Mouse (Mus musculus) induced T-regulatory cell, adult 2 months (primary cell): ENCODE measurements around the gene Ifrd1.
"Not testable (repeated sequence)": the region's sequence is repeated elsewhere in the genome, so short reads cannot be mapped to it uniquely, and the experiment has no call there.

ENCODE experiments used
- DNase-seq: peaks from one replicate; pipeline ENCODE4 v3.0.0-alpha.2; 2012; ENCODE audit warnings: low read depth

Ifrd1 gene

DNA sequence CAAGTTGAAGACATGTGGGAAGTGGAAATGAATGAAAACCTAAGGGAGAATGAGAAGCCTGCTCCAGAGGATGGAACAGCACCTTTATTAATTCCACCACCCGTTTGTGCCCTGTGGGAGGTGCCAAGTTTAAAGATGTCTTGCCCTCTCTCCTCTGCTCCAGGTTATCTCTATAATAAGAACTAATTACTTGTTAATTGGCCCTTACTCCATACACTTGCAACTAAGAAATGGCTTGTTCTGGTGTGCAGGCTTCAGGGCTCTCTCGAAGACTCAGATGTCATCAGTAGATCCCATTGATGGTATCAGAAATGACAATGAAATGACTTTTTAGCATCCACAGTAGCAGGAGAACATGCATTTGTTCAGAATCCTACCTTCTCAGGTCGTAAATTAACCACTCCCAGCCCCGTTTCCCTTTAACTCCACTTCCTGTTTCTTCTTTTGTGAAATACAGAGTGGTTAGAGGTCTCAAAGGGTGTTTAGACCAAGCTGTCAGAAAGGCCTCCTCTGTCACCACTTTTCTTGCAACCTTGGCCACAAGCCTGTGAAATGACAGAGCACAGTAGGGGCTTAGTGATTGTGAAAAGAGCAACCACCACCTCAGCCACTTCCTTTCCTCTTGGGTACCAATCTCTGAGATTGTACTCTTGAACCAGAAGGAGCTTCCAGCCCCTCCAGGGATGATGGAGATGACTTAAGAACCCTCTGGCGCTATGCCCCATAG lies at the start of gene Ifrd1:
Gene Ifrd1, minus strand, starts transcription at position 51 of the 727 bp plus-strand sequence.
- DNase-seq = peak; percentile 82

DNA sequence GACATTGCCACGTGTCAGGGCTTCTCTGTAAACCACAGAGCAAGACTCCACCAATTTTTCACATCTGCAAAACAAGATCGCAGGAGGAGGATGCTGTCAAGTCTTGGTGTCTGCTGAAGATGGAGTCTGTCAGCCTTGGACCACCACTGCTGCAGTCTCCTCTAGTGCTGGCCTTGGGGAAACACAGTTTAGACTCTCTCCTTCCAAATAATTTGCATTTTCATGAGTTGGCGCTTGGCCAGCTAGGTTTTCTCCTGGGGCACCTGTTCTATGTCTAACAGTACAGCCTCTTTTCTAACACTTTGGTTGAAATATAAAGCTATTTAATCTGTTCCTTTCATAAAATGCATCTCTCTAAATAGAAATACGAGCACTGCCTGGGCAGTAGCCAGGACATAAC lies 38.2 kb upstream of the Ifrd1 start:
- DNase-seq = no peak

DNA sequence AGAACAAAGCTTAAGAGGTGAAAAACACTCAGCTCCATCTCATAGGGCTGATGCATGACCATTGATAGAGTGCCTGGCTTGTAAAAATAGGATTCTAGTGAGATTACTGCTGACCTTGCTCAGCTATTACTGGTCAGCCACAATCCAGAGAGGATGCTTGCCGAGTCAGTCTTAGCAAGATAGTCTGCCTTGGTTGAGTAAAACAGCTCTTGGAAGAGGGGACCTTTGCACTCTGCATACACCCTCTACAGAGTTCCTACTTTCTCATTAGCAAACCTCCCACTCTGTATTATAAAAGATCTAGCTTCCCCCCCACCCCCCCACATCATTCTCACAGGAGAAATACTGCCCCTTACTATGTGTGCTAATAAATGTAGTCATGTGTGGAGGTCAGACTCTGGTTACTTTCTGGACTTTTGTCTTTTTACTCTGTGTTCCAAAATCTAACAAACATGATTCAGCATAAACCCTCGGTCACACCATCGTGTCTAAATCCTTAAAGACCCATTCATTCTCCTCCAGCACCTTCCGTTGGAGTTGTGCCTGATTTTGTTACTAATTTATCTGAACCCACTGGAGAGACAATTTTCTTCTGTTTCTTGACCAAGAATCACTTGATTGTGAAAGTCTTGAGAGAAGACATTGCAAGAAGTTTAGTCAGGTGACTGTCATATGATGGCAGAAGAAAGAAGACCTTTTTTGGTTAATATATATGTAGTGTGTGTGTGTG lies 32.5 kb upstream of the Ifrd1 start:
- DNase-seq = no peak

DNA sequence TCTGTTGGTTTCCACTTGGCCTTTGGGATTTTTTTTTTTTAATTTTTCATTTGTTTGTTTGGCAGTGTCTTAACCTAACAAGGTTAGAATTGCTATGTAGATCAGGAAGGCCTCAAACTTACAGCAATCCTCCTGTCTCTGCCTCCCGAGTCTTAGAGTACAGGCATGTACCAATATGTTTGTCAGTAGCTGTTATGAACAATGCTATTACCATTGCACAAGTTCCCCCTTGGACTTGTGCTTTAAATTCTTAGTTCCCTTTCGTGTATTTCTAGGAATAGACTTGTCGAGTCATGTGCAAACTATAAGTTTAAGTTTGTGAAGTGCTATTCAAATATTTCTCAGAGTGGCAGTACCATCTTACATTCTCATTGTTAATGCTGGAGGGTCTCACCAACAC lies 29.3 kb upstream of the Ifrd1 start:
- no peak for DNase-seq

DNA sequence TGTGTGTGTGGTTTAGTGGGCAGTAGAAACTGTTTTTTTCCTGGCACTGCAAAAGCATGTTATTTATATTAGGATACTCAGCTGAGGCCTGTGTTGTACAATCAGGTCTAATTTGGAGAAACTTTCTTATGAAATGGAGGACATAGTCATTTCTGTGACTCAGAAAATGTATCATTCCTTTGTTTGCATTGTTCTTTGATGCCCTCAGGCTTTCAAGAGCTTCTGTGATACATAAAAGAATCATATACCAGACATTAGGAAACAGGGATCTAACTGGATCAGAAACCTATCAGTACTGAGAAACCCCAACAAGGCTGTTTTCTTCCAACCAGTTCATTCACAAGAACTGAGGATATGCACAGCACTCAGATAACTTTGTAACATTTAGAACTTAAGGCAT lies 26.6 kb upstream of the Ifrd1 start:
- DNase-seq = no peak

DNA sequence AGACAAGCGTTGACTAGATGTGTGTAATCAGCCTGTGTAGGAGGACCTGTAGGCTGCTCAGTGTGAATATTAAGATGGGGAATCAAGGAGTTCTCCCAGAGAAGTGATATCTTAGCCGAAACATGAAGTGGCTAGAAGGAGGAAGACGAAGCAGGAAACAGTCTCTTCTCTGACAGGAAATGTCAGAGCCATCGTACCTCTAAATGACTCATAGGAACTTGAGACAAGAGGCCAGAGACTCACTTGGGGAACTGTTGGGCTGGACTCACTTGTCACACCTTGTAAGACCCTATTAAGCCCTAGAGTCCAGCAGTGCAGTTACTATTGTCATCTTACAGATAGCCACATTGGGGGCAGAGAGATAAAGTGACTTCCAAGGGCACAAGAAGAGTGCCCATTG lies 25.0 kb upstream of the Ifrd1 start:
- DNase-seq = peak; percentile 28

DNA sequence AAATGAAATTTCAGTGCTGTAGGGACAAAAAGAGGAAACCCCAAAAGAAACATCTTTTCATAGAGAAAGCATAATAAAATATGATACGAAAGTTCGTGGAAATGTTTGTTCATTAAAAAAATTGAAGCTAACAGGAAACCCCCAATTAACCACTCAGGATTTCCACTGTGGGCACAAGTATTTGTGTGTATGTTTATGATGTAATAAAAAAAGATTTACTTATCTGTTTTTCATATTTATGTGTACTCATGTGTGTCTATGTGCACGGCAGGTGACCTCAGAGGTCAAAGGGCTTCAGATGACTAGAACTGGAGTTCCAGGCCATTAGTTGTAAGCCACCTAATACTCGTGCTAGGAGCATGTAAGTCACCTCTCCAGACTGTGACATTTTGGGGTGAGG lies 24.4 kb upstream of the Ifrd1 start:
- peak; percentile 8 for DNase-seq

DNA sequence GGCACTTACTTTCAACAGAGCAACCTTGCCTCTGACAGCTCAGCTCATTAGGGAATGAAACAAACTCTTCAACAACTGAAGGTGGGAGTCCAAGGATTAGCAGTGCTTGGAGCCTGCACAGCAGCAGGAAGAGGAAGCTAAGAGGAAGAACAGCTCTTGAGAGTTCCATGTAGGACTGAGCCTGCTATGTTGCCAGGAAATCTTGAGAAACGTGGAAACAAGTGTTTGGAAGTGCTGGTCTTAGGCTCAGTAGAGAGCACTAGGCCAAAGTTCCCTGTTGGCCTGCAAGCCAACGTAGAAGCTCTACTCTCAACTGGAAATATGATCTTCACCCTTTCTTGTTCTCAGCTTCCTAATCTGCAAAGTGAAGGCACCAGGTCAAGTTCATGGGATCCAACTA lies 20.0 kb upstream of the Ifrd1 start:
- no peak for DNase-seq

DNA sequence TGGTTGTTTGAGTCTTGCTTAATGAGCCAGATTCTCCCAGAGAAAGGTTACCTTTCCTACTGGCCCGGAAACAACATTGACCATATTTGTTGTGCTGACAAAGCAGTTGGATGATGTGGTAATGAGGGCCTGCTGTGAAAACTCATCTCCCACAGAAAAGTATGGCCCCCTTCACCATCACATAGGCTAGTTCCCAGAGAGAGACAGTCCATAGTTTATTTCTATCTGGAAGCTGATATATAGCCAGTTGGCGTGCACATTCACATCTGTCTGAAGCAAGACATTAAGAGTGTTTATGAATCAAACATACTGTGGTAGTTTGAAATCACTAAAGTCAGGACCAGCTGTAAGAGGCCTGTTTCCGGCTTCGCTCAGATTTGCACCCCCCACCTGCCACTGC lies 15.4 kb upstream of the Ifrd1 start:
- no peak for DNase-seq

DNA sequence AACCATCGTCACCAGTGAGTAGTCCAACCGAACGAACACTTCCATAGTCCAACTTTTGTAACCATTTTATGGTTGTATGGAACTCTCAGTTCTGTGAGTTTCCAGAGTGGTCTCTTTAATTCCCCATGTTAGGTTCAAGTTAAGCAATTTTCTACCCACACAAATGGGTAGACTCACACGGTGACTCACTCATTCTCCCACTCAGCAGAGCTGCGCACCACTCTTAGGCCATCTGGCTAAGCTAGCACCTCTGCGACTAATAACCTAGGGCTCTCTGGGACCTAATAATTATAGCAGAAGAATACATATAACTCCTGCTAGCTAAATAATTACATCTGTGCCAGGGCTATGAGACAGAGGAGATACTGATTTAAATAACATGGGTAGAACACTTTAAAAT lies 14.7 kb upstream of the Ifrd1 start:
- DNase-seq = no peak

DNA sequence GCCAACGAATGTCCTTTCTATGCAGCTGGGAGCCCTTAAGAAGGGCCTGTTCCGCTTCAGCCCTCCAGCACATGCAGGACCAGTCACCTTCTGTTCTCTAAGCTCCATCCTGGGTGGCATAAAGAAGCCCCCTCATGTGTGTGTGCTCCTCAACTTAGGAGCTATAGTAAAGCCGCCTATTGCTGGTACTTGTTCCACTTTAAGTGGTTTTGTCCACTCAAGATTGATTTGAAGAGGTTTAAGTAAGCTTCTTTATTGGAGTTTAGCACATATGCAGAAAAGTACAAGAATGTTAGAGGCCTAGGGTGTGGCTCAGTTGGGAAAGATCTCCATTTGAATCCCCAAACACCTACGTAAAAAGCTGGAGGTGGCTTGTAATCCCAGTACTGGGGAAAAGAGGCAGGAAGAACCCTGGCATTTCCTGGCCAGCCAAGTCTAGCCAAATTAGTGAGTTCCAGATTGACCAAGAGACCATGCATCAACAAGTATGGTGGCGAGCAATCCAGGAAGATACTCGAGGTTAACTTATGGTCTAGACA lies 10.2 kb upstream of the Ifrd1 start:
- DNase-seq = no peak

DNA sequence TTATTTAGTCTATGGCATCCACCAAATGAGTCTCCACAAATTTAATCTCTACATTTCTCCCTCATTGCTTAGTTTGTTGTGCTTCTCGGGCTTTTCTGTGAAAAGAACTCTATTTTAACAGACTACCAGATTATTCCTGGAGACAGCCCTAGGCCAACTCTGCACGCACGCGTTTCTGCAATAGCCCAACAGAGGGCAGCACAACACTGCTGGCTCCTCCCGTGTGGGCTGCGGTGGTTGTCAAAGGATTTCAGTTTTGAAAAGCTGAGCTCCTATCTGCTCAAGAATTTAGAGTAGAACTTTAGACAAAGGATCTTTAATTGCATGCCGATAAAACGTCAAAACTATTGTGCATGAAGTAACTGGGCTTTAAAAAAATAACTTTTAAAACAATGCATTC lies 8.9 kb upstream of the Ifrd1 start:
- DNase-seq = peak; percentile 82

DNA sequence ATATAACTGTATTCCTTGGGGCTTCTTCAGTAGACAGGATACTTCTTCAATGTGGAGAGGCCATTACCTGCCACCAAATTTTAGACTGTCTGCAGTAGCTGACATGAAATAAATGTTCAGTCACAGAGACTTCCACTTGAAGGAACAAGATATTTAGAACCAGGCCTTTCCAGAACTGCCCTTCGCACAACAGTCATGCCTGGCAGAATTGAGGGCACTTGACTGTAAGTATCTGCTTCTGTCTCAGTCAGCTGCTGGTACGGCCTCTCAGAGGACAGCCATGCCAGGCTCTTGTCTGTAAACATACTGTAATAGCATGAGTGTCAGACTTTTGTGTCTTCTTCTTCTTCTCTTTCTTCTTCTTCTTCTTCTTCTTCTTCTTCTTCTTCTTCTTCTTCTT lies 8.2 kb upstream of the Ifrd1 start:
- DNase-seq = no peak

DNA sequence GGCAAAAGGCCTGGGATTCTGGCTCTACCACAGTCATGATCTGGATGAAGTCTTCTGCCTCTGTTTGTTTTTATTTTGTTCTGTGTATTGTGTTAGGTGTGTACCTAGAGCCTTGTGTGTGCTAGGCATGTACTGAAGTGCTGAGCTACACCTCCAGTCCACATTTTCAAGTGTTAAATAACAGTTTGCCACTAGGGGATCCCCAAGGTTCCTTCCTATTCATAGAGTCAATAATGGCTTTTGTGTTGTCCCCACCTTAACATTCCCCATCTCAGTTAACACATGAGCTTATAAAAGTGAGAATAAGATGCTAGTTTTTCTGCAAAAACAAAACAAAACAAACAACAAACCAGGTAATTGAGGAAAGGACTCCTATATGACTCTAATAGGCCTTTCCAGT lies 7.7 kb upstream of the Ifrd1 start:
- no peak for DNase-seq

DNA sequence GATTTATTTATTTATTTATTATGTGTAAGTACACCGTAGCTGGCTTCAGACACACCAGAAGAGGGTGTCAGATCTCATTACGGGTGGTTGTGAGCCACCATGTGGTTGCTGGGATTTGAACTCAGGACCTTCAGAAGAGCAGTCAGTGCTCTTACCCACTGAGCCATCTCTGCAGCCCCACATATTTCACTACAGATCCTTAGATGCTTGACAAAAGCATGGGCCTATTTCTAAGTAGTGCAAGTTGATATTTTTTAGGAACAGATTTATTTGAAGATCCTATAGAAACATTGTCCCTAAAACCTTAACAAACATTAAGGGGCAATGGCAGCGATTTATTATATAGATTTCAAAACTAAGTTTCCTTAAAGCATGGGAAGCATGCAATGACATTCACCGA lies 7.0 kb upstream of the Ifrd1 start:
- not testable (repeated sequence) for DNase-seq

DNA sequence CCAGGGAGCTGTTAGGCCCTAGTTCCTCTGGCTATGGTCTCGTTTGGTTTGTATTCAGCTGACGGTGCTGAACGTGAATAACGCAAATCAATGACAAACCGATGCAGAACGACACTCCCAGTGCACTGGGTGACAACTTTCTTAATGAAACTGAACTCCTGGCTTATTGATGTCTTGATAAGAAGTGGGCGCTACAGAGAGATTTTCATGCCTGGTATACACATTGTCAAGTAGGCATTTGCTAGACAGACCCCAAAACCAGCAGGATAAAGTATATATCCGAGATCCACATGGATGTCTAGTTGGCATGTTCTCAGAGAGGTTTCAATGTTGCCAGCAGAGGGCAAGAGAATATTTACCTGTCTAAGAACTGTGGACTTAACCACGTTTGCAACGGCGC lies 6.4 kb upstream of the Ifrd1 start:
- DNase-seq = no peak

DNA sequence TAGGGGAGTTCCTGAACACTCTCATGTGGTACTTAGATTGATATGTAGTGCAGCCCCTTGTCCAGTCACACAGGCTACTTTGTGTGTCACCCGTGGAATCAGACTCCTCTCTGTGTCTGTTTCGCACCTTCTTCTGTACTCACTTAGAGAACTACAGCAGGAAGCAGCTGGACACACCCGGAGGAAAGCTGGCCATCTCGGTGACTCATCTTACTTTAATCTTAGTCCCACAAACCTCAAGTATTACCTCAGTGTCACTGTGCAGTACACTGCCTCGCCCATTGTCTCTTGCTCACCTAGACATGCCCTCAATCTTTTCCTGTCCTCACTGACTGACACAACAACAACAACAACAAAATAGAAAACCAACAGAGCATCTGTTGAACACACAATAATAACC lies 4.9 kb upstream of the Ifrd1 start:
- peak; percentile 74 for DNase-seq

DNA sequence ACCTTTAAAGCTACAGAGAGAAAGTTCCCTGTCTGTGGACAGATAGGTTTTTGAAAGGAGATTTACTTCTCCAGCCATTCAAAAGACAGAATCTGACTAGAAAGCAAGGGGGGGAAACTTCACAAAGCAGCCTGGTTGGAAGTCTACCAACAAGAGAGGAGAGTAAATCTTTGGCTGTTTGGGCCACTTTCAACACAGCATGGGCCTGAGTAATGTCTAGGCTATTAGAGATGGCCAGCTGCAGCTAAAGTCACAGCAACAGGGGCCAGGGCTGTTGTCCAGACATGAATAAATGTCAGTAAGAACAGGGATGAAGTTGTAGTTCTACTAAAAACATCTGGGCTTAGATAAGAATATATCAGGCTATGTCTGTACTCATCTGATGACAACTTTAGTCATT lies 2.0 kb upstream of the Ifrd1 start:
- DNase-seq = no peak

DNA sequence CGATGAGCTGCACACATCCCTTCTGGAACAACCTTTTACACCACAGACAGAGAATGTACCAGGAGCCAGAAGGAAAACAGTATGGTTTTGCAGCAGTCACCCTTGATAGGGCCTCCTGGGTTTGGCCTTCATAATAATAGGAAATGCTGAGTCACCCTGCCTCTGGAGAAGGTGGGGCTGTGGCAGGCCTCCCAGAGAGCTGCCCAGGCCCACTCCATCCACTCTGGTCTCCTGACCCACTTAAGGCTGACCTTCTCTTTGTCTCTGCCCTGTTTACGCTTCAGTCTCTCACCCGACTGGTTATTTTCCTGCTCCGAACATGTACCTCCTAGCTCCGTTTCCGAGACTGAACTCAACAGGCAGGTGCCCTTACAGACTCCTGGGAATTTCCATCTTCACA lies 328 bp downstream of the Ifrd1 start:
- peak; percentile 36 for DNase-seq

DNA sequence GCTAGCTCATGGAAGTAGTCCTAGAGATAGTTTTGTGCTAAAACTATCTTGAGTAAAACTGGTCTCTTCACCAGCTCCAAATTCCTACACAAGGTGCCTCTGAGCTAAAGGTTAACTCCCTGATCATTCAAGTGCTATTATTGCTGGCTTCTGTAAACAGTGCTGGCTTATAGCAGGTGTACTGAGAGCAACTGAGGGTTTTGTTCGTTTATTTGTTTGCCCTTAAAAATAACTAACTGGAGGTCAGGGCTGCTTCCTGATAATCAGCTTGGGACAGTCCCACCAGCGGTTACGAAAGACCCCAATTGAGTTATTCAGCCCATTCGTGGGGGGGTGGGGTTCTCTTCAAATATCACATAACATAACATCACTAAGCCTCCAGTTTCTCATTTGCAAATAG lies 920 bp downstream of the Ifrd1 start:
- DNase-seq = no peak

DNA sequence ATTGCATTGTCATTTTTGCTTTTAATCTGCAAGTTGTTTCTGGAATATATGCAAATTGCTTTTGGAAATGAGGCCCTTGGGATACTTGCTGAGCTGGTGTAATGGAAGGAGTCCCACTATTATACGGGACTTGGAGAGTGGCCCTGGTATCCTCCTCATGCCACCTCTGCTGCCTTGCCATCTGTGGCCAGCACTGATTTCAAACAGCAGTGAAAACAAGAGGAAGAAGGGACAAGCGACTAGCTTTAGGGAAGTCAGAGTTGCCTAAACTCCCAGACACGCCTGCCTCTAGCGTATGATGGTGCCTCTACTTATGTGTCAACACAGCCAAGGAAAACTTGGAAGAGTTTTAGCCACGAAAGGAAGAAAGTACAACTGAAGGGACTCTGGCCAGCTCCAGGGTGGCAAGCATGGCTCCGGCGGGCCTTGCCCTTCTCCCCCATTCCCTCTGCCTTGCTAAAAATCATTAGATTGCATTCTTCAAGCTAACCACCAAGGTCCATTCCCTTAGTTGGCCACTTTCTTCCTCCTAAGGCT lies 2.8 kb downstream of the Ifrd1 start:
- DNase-seq = no peak

DNA sequence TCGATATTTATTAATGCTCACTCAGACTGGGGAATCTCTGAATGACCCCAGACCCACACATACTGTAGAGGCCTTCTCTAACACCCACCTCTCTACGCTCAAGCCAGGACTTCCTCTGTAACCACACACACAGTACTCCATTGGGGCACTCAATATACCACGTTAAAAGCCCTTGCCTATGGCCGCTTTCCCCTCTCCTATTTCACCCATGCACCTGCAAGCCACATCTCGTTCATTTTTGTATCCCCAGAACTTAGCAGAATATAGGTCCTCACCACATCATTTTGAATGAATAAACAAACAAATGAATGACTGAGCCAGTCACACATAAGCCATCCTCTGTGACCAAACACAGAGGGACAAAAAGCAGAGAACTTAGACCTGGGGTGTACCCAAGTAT lies 3.4 kb downstream of the Ifrd1 start:
- DNase-seq = no peak

DNA sequence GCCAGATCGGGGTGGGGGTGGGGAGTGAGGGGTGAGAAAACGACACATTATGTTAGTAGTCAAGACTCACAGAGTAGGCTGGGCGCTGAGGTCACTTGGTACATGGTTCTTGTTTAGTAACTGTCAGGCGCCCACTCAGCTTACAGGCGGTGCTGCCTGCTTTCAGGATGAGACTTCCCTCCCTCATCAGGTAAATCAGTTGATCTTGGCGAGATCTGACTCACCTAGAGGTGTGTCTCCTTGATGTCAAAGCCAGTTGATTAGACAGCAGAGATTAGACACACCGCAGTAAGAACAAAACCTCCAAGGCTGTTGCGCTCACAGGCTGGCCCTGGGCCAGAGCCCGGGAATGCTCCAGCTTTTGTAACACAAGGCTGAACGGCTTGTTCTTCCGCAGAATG lies 4.5 kb downstream of the Ifrd1 start:
- peak; percentile 79 for DNase-seq
